ENCODE assay signal across 8 mouse cellular contexts in the genomic region with DNA sequence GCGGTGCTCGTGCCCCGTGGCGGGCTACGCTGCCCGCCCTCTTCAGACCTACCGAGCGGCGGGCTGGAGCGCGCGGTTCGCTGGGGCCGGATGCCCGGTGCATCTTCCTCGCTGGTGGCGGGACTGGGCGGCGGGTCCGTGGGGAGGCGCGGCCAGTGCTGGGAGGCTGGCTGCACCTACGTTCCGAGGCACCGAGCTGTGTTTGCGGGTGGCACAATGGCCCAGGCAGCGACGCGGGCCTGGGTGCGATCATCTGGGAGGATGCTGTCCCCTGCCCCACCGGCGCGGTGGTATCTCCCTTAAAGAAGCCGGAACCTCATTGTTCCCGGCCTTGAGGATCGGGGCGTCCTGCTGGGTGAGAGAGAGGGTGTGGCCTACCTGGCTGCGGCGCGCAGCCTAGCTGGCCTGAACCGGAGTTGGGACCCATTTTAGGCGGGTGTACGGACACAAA. TPM values are rescaled to one million over a fixed set of nuclear protein-coding genes. Genes with fewer than 3 reads are reported as not detected.
A peak's percentile ranks its signal among the peaks of the same experiment; 100 is the strongest.
DNase-seq lines count a peak whose midpoint lies in the region; ATAC-seq and TF ChIP-seq lines count a peak whose summit lies in the region.

Gene Pdik1l (minus strand): TSS at position 321 of the 451 bp plus-strand sequence.

- peaks cover 0 to 4% of the 10 kb centered on the region in 2 experiments; a peak in 1 of 4 replicates for H3K4me1 ChIP-seq in ES-E14 (ENCODE audit: control insufficient read depth in 2 of 2, insufficient read depth in 2 of 2, low read length in 2 of 2, poor library complexity in 1 of 2)
- H3K4me1 ChIP-seq in forebrain, embryonic 13.5 days = peaks cover 25% of the 10 kb centered on the region
- H3K4me1 ChIP-seq in lung, adult 2 months (ENCODE audit: control insufficient read depth, insufficient read depth, low read length) = peaks cover 4% of the 10 kb centered on the region; the same call in 1 of the 2 replicates

- under 1% methylated on average over 43 of the region's 43 CpGs for WGBS in forebrain, embryonic 13.5 days
- under 1% methylated on average over 43 of the region's 43 CpGs for WGBS in lung, adult 2 months

- H3K4me2 ChIP-seq in forebrain, embryonic 13.5 days = peak within 1 kb of the TSS; percentile 79

- peaks cover 7% of the 10 kb centered on the region; the same call in 1 of the 2 replicates for H3K36me3 ChIP-seq in ES-E14 (ENCODE audit: control insufficient read depth, insufficient read depth, low read length, poor library complexity, severe bottlenecking)
- H3K36me3 ChIP-seq in forebrain, embryonic 13.5 days (ENCODE audit: poor library complexity, severe bottlenecking) = peaks cover 17% of the 10 kb centered on the region

- no peaks in the 10 kb centered on the region for H3K27me3 ChIP-seq in forebrain, embryonic 13.5 days

- intact Hi-C loops in heart, postnatal 14 days (cut with DNase I) = loop anchor here (2.0 kb wide), 1 partner anchor 101 kb away; the partner anchor contains the start of gene Cep85

- TF ChIP-seq POLR2A in lung, adult 2 months (IDR thresholded peaks at IDR 0.05; ENCODE audit: borderline replicate concordance, extremely low read depth, low read depth, low read length) = peak; percentile 36; the same call in 1 of the 2 replicates

- DNase-seq in ES-E14 (ENCODE audit: low read depth, low spot score) = peak; percentile 86
- DNase-seq in c-Kit-positive CD71-positive TER-119-positive erythroid progenitor cells, embryonic 14.5 days (ENCODE audit: low spot score) = peak; percentile 76
- peak; percentile 73 to 75 for DNase-seq in heart, postnatal 14 days
- DNase-seq in layer of hippocampus, adult 18-20 months (ENCODE audit: low spot score in 2 of 2) = peak; percentile 48 to 70
- no peak for DNase-seq in lung, adult 2 months
- DNase-seq in thymus, postnatal 0 days (ENCODE audit: low spot score) = peak; percentile 89

- peak within 1 kb of the TSS; percentile 89 to 93 for H3K4me3 ChIP-seq in ES-E14 (ENCODE audit: insufficient read depth in 1 of 2, low read depth in 1 of 2, low read length in 2 of 2, poor library complexity in 1 of 2, severe bottlenecking in 1 of 2)
- peak within 1 kb of the TSS; percentile 99 for H3K4me3 ChIP-seq in forebrain, embryonic 13.5 days
- H3K4me3 ChIP-seq in lung, adult 2 months (replicated peaks; ENCODE audit: extremely low read depth, low read depth, low read length) = peak within 1 kb of the TSS; percentile 90

- no peaks in the 10 kb centered on the region for H3K9me3 ChIP-seq in ES-E14 (ENCODE audit: control insufficient read depth, insufficient read depth, low read depth, low read length)
- H3K9me3 ChIP-seq in forebrain, embryonic 13.5 days (replicated peaks) = no peaks in the 10 kb centered on the region

- peak within 1 kb of the TSS; percentile 97 for H3K9ac ChIP-seq in ES-E14 (ENCODE audit: insufficient read depth, low read depth, low read length, poor library complexity, severe bottlenecking)
- peak within 1 kb of the TSS; percentile 96 for H3K9ac ChIP-seq in forebrain, embryonic 13.5 days

- in situ Hi-C loops in ES-E14 (cut with MboI; ENCODE audit: low sequenced_read_pairs in 2 of 2, unreplicated experiment in 2 of 2) = no loop called here

- peak; percentile 72 for ATAC-seq in forebrain, embryonic 13.5 days
- ATAC-seq in neutrophil, adult 5-6 weeks (ENCODE audit: extremely low read depth, insufficient number of reproducible peaks, low FRiP score, poor library complexity, severe bottlenecking) = peak; percentile 67

- H3K27ac ChIP-seq in ES-E14 (ENCODE audit: insufficient read depth, low read depth, low read length, poor library complexity, severe bottlenecking) = peak within 1 kb of the TSS; percentile 92
- peak within 1 kb of the TSS; percentile 99 for H3K27ac ChIP-seq in forebrain, embryonic 13.5 days

- no peak for TF ChIP-seq CTCF in lung, adult 2 months (IDR thresholded peaks at IDR 0.05; ENCODE audit: insufficient read depth, low read length)

TF ChIP-seq in ES-E14, 5 proteins besides CTCF, POLR2A, EP300 and RAD21:
- TF ChIP-seq CHD2 (IDR thresholded peaks at IDR 0.05; ENCODE audit: low read depth, low read length) (no peak), HCFC1 (IDR thresholded peaks at IDR 0.05; ENCODE audit: borderline replicate concordance, insufficient read depth, low read length) (peak; percentile 56; the same call in 1 of the 2 replicates)

RNA-seq across cellular contexts. Expression of gene Pdik1l, which starts in this region (rescaled TPM):
- 12.6 and 13.2 TPM in 2 replicates for total RNA-seq in ES-E14 (2012; rRNA removed)
- 32.4 and 37.3 TPM in 2 replicates for polyA plus RNA-seq in forebrain, embryonic 13.5 days (2015; fragmentation: Nextera tagmentation; extraction: Ambion mirVana)
- 1 to 10 TPM; 6.6 to 8.6 TPM for total RNA-seq in heart, postnatal 14 days (2021)
- 10 to 100 TPM; 16.4 to 17.8 TPM for total RNA-seq in layer of hippocampus, adult 18-20 months (2021)
- 2.3 and 4.3 TPM in 2 replicates for polyA plus RNA-seq in lung, adult 2 months (2012; rRNA removed)
- total RNA-seq in neutrophil, adult 5-6 weeks (2017) = 15.5 and 18.7 TPM in 2 replicates
- polyA plus RNA-seq in thymus, postnatal 0 days (2015; fragmentation: Nextera tagmentation; extraction: Ambion mirVana) = 18.3 and 21.9 TPM in 2 replicates
